Mouse (Mus musculus): ENCODE measurements around the gene Agbl5. TPM values are rescaled to one million over a fixed set of nuclear protein-coding genes. Genes with fewer than 3 reads are reported as not detected.
"Not testable (repeated sequence)": the region's sequence is repeated elsewhere in the genome, so short reads cannot be mapped to it uniquely, and the experiment has no call there.

Gene Agbl5
- 20.0 and 22.9 TPM in 2 replicates for polyA plus RNA-seq (2012; rRNA removed)

- DNase-seq (ENCODE audit: low read depth), result no peak
Measured at GRCm38 (mm10) chr5:30888337-30889087, at the start of gene Agbl5. Agbl5 (plus strand) TSS chr5:30888694.

GRCm38 (mm10) chr5:30839731-30840130, 48.8 kb upstream of the Agbl5 start:
- no peak for DNase-seq (ENCODE audit: low read depth)

DNA sequence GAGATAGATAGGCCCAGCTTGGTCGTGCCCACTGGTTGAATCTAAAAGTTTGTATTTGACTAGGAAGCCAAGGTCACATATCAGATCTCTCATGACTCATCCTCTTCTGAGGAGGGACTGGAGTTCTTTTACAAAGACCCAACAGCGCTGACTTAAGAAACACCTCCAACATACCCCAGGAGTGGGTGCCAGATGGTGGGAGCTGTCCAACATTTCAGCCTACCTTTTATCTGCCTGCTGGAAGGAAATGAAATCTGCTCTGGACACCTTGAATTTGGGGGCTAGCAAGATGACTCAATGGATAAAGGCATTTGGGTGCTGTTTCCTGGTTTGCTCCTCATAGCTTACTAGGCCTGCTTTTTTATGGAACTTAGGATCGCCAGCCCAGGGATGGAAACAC, 46.6 kb upstream of the Agbl5 start:
- DNase-seq (ENCODE audit: low read depth), result no peak

DNA sequence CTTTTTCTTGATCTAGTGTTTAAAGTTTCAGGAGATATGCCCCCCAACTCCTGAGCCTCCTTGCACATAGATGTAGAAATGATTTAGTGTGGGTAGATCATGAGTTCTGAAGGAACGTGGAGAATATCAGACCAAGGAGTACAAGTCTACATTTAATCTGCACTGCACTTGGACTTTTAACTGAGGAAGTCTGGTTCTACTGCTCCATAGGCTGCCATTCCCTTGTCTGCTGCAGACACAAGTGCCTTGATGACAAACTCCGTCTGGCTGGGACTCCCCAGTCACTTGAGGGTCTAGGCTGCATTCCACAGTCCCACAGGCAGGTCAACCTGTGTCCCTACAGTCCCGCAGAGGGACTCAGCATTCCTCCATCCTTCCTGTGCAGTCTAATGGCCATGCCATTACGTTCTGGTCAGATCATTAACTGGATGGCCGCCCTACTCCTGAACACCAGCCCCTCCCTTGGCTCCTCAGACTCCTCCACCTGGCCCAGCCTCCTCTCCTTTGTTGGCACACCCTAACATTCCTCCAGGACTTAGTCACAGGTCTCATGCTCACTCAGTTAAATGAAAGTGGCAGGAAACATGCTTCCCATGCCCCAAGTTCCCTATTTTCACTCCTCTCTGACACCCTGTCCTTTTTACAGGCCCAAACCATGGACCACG, 38.5 kb upstream of the Agbl5 start:
- DNase-seq (ENCODE audit: low read depth), result no peak

DNA sequence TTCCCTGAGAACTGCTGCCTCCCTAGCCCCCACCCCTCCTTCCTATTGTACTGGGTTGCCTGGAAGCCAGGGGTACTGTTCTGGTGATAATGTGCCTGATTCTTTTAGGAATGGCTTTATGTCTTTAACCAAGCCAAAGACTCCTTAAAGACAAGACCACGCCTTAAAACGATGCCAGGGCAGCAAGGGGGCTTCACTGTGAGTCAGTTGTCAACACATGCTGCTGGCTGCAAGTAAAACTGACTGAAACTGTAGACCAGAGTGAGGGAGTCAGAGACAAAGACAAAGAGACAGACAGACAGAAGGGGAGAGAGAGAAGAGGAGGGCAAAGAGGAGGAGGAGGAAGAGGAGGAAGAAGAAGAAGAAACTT, 38.0 kb upstream of the Agbl5 start:
- DNase-seq (ENCODE audit: low read depth), result no peak

- DNase-seq (ENCODE audit: low read depth), result no peak
Measured at GRCm38 (mm10) chr5:30853522-30853921, 35.0 kb upstream of the Agbl5 start.

DNA sequence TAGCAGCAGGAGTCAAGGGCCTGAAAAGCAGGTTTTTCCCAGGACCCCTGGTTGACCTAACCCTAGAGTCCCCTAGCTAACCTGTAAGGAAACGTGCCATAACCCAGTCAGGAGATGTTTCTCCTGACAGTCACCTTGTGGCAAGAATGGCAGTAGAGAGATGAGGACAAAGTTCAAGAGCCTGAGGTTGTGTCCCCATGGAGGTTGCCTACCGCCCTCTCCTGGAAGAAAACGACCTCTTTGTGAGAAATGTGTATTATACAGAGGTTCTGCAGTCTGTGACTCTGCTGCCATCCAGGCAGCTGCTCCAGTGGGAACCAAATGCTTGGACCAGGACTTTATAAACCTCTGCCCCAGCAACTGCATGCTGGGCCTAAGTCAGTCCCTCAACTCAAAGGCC, 32.8 kb upstream of the Agbl5 start:
- DNase-seq (ENCODE audit: low read depth), result no peak

GRCm38 (mm10) chr5:30856124-30856523, 32.4 kb upstream of the Agbl5 start:
- DNase-seq (ENCODE audit: low read depth), result no peak

GRCm38 (mm10) chr5:30863852-30864251, 24.6 kb upstream of the Agbl5 start:
- DNase-seq (ENCODE audit: low read depth), result no peak

DNA sequence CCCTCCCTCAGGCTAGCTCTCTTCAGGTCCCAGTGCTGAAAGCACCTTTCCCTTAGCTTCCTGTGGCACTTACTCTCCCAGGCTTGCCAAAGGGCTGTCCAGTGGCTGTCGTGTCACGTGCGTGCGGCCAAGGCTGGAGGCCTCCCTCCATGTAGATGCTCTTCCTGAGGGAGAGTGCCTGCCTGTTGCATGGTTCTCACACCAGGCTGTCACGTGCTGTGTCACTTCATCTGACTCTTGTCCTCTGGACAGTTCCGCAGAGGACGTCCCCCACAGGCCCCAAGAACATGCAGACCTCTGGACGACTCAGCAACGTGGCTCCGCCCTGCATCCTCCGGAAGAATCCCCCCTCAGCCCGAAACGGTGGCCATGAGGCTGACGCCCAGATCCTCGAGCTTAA, 24.2 kb upstream of the Agbl5 start:
- no peak for DNase-seq (ENCODE audit: low read depth)

DNA sequence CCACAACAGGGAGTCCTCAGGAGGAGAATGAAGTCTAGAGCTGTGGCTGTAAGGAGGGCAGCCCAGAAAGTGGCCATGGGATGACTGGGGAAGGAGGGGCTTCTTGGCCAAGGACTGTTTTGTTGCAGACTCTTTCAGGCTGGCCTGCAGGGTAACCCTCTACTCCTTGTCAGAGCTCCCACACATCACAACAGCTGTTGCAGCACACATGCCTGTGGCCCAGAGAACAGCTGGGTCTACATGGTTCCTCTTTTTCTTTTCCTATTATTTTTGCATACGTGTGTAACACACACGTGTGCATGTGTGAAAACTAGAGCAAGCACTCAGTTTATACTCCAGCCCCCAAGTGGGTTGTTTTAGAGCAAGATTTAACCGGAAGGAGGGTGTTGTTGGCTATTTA, 21.6 kb upstream of the Agbl5 start:
- no peak for DNase-seq (ENCODE audit: low read depth)

DNA sequence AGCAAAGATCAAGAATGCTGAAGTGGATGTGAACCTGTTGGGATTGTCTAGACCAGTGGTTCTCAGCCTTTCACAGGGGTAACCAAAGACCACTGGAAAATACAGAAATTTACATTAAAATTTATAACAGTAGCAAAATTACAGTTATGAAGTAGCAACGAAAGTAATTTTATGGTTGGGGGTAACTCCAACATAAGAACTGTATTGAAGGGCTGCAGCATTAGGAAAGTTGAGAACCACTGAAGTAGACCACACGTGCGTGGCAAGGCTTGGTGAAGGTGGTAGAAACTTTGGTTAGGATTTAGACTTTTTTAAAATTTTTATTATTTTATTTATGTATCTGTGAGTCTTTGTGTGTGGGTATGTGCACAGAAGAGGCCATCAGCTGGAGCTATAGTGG, 20.8 kb upstream of the Agbl5 start, which contains the start of gene Tmem214:
Gene Tmem214, plus strand, starts transcription at position 301 of the 400 bp plus-strand sequence.
- no peak for DNase-seq (ENCODE audit: low read depth)

GRCm38 (mm10) chr5:30868981-30869380, 19.5 kb upstream of the Agbl5 start:
- no peak for DNase-seq (ENCODE audit: low read depth)

DNA sequence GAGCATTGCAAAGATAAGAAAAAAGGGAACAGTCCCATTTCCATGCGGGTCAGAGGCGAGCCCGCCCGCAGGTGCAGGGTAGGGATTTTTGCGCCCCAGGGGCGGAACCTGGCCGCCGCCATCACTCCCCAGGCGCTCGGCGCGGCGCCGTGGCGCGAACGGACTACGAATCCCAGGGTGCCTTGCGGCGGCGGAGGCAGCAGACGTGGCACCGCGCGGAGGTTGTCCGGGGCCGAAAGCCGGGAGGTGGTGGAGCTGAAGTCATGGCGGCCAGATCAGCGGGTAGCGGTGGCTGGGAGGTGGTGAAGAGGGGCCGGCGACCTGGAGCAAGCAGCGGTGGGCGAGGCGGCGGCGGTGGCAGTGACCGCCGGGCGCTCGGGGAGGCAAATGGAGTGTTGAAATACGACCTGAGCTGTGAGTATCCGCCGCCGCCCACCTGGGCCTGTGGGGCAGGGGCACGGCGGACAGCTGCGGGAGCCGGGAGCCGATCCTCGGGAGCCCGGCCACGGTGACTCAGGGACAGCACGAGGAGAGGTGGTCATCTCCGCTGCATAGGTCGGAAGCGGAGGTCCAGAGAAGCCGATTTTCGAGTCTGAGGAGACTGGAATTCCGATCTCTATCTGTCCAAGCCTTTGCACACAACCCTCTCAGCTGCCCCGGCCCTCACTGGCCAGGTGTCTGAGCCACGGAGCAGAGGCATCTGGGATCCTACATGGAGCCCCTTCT, 18.9 kb upstream of the Agbl5 start:
- no peak for DNase-seq (ENCODE audit: low read depth)

DNA sequence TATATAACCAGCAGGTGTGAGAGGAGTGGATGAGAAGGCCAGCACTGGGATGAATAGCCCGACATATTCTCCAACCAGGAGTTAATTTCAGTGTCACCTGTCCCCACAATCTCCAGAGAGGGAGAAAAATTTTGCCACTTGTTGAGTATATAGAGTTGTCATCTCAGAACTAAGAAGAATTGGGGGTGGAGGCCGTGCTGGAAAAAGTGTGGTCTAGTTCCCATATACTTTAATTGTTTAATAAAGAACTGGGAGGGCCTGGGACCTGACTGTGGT, 18.4 kb upstream of the Agbl5 start:
- DNase-seq (ENCODE audit: low read depth), result no peak

GRCm38 (mm10) chr5:30872574-30872973, 15.9 kb upstream of the Agbl5 start:
- DNase-seq (ENCODE audit: low read depth), result no peak

DNA sequence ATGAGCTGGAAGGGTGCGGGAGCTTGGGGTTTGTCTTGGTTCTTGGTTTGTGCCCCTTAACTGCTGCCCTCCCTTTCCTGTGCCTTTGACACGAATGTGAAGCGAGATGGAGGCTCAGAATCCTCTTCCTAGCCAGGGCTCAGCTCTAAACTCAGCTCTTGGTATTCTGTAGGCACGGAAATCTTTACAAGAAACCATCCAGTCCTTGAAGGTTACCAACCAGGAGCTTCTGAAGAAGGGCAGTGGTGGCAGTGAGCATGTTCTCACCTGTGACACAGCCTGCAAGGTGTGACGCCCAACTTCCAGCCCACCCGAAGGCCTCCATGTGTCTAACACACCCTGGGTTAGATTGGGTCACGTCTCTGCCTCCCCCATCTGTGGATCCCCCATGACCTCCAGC, 14.1 kb upstream of the Agbl5 start:
- no peak for DNase-seq (ENCODE audit: low read depth)

DNA sequence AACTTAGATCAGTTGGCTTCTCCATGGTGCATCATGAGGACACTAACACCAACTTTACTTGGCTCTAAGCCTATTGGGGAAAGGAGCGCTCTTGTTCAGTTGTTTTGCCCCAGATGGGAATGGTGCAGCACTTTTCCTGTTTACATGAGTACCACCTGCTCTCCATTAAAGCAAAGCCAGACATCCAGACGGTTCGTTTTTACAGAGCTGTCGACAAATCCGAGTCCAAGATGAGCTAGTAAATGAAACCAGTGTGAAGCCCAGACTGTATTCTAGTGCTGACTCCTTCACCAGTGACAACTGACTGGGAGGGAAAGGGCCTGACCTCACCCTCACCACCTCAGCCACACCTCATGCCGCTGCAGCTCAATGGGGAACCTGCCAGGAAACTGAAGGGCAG, 9.9 kb upstream of the Agbl5 start:
- no peak for DNase-seq (ENCODE audit: low read depth)

GRCm38 (mm10) chr5:30879347-30879943, 9.0 kb upstream of the Agbl5 start:
- no peak for DNase-seq (ENCODE audit: low read depth)

DNA sequence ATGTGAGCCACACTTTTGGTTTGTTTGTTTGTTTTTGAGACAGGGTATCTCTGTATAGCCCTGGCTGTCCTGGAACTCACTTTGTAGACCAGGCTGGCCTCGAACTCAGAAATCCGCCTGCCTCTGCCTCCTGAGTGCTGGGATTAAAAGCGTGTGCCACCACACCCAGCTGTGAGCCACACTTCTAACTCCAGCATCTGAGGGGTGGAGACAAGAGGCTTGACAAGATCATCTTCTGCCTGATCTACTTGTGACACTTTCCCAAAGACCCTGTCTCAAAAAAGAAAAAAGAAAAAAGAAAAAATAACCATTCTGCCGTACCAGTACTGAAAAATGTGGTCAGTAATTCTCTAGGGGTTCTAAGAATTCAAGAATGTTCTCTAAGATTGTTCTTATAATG, 6.7 kb upstream of the Agbl5 start:
- not testable (repeated sequence) for DNase-seq (ENCODE audit: low read depth)

DNA sequence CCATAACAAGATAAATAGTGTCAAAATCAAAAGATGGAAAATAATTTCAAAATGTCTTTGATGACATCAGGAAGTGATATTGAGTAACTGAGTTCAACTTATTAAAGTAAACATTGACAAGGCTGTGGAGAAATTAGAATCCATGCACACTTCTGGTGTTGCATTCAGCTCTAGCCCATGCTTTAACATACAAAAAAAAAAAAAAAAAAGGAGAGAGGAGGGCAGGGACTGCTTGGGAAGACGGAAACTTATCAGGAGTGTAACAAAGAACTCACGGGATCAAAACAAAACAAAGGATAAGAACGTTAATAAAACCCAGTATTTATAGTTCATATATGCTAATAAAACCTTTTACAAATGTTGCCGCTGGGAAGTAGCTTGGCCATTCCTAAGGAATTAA, 2.3 kb upstream of the Agbl5 start:
- DNase-seq (ENCODE audit: low read depth), result no peak

GRCm38 (mm10) chr5:30886731-30887130, 1.8 kb upstream of the Agbl5 start:
- DNase-seq (ENCODE audit: low read depth), result no peak

DNA sequence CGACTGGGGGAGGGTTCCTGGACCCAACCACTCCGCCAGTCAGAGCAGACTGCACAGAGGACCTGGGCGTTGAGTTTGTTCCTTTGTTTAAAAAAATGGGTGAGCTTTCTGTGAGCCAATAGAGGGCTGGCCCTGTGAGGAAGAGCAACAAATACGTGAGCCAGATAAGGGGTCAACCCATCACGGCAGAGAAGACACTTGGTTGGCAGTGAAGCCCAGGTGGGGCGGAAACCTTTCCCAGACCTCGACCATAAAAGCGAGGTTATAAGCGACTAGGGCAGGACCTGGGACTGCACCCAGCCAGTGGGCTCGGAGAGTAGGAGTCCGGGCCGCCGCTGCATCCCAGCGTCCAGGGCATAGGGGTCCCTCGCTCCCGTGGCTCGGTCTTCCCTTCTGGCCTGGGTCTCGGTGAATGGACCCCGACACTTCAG, 1.1 kb upstream of the Agbl5 start:
- no peak for DNase-seq (ENCODE audit: low read depth)
